Mouse (Mus musculus): ENCODE data around the gene Prr36. TPM values are rescaled to one million over a fixed set of nuclear protein-coding genes. Genes with fewer than 3 reads are reported as not detected.
A peak's percentile ranks its signal among the peaks of the same experiment; 100 is the strongest.

Prr36 gene
- polyA plus RNA-seq, 1 experiment from 2014 or later: 0.63 TPM

DNA sequence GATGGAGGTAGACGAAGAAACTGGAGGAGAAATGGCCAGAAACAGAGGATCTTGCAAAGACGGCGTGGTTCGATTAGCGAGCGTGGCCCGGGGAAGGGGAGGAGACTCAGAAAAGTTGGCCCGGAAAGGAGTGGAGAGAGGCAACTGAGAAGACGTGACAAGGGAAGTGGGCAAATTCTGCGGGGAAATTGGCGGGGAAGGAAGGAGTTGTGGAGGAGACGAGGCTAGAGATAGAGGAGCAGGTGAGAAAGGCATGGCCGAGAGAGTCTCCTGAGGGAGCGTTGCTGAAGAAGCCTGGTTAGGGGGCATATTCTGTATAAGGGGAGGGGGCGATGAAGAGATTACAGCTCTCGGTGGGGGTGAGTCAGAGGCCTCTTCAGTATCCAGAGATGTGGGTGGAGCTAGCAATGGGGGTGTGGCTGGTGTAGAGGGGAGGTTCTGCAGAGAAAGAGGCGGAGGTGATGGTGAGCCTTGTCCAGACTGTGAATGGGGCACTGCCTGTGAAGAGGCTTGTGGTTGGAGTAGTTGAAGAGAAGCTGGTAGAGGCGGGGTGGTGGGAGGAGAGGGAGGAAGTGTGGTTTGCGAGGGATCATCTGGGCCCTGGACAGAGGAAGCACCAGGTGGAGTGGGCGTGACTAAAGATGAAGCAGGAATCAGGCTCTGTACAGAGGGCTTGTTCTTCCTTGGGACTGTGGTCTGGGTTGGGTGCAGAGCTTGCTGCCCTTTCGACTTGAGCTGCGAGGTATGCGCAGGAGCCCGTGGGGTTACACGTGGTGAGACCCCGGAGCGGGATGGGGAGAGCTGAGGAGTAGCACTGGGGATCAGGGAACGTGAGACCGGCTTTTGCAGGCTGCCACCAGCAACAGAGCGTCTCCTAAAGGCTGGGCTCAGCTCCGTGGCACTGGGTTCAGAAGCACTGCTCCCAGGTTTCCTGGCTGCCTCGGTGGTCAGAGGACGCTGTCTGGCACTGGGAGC lies 3.0 kb downstream of the Prr36 start:
- no peaks in the 10 kb centered on the region for H3K9me3 ChIP-seq (replicated peaks; ENCODE audit: control insufficient read depth, low read length)
- peaks cover 9% of the 10 kb centered on the region; the same call in 1 of the 2 replicates for H3K4me1 ChIP-seq (ENCODE audit: control insufficient read depth, insufficient read depth, low read length)
- peak overlapping the region; percentile 78 for H3K4me2 ChIP-seq
- no peak overlapping the region for H3K27ac ChIP-seq (ENCODE audit: low read depth, low read length)
- peak; percentile 49; the same call in 1 of the 2 replicates for ATAC-seq (replicated peaks; ENCODE audit: insufficient number of reproducible peaks, low FRiP score, low TSS enrichment)
- H3K36me3 ChIP-seq (ENCODE audit: control insufficient read depth, insufficient read depth, low read length): no peaks in the 10 kb centered on the region
- 0 out of 2 replicates have a peak overlapping the region, but pooled peaks have one; percentile 28 for H3K9ac ChIP-seq (ENCODE audit: low read depth, low read length)
- WGBS (ENCODE audit: insufficient replicate concordance): 5% methylated on average over 33 of the region's 33 CpGs
- peaks cover 66% of the 10 kb centered on the region for H3K27me3 ChIP-seq (ENCODE audit: control insufficient read depth, insufficient read depth, low read length)
- H3K4me3 ChIP-seq (ENCODE audit: low read depth, low read length): peak overlapping the region; percentile 38

DNA sequence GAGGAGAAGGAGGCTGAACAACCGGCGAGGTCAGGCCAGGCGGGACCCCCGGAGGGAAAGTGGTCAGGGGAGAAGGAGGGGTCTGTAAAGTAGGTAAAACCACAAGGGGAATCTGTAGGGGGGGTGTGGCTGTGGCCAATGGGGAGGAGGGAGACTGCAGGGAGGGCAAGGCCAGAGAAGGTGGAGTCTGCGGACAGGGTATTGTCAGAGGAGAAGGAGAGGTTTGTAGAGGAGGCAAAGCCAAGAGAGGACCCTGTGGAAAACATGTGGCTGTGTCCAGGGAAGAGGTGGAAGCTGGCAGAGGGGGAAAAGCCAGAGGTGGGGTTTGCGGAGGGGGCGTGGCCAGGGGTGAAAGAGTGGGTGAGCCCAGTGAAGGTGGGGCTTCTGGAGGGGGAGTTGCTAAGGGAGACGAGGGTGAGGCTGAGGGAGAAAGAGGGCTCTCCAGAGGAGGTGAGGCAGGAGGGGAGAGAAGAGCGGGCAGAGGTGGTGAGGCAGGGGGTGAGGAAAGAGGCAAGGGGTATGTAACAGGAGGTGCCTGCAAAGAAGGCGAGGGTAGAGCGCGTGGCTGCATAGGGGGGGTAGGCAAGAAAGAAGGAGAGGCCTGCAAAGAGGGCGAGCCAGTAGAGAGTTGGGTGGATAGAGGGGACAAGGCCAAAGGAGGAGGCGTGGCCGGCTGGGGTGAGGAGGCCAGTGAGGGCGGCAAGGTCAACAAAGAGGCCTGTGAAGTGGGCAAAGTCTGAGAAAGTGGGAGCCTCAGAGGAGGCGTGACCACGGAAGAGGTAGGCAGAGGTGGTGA lies 3.9 kb downstream of the Prr36 start:
- H3K36me3 ChIP-seq (ENCODE audit: control insufficient read depth, insufficient read depth, low read length): no peaks in the 10 kb centered on the region
- WGBS (ENCODE audit: insufficient replicate concordance): 4% methylated on average over 18 of the region's 18 CpGs
- peak overlapping the region; percentile 28; the same call in 1 of the 2 replicates for H3K9ac ChIP-seq (ENCODE audit: low read depth, low read length)
- H3K9me3 ChIP-seq (replicated peaks; ENCODE audit: control insufficient read depth, low read length): no peaks in the 10 kb centered on the region
- peaks cover 64% of the 10 kb centered on the region for H3K27me3 ChIP-seq (ENCODE audit: control insufficient read depth, insufficient read depth, low read length)
- H3K4me2 ChIP-seq: peak overlapping the region; percentile 78
- no peak overlapping the region for H3K27ac ChIP-seq (ENCODE audit: low read depth, low read length)
- peak; percentile 55 for ATAC-seq (replicated peaks; ENCODE audit: insufficient number of reproducible peaks, low FRiP score, low TSS enrichment)
- peaks cover 9% of the 10 kb centered on the region; the same call in 1 of the 2 replicates for H3K4me1 ChIP-seq (ENCODE audit: control insufficient read depth, insufficient read depth, low read length)
- H3K4me3 ChIP-seq (ENCODE audit: low read depth, low read length): peak overlapping the region; percentile 38

GRCm38 (mm10) chr8:4212809-4213209 lies 4.5 kb downstream of the Prr36 start:
- Histone ChIP-seq H3K9ac (ENCODE audit: low read depth, low read length) (peak overlapping the region; percentile 10; the same call in 1 of the 2 replicates), H3K4me1 (ENCODE audit: control insufficient read depth, insufficient read depth, low read length) (peaks cover 9% of the 10 kb centered on the region; the same call in 1 of the 2 replicates), H3K36me3 (ENCODE audit: control insufficient read depth, insufficient read depth, low read length) (no peaks in the 10 kb centered on the region), H3K4me3 (ENCODE audit: low read depth, low read length) (peak overlapping the region; percentile 38), H3K9me3 (replicated peaks; ENCODE audit: control insufficient read depth, low read length) (no peaks in the 10 kb centered on the region), H3K27me3 (ENCODE audit: control insufficient read depth, insufficient read depth, low read length) (peaks cover 62% of the 10 kb centered on the region), H3K4me2 (peak overlapping the region; percentile 78), H3K27ac (ENCODE audit: low read depth, low read length) (no peak overlapping the region)
- 2% methylated on average over 24 of the region's 25 CpGs for WGBS (ENCODE audit: insufficient replicate concordance)
- ATAC-seq (replicated peaks; ENCODE audit: insufficient number of reproducible peaks, low FRiP score, low TSS enrichment): 0 out of 2 replicates have a peak, but pooled peaks have one; percentile 11

DNA sequence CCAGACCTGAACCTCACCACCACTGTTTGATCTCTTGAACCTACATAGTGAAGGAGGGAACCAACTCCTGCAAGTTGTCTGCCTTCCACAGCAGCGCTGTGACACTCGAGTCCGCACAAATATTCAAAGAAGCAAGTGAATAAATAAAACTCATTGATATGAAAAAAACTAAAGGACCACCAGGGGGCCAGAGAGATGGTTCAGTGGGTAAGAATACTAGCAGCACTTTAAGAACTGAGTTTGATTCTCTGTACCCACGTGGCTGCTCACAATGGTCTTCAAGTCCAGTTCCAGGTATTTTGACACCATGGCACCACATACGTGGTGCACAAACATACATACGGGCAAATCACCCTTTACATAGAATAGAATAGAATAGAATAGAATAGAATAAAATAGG lies 6.2 kb downstream of the Prr36 start:
- no peak for ATAC-seq (replicated peaks; ENCODE audit: insufficient number of reproducible peaks, low FRiP score, low TSS enrichment)
- H3K9ac ChIP-seq (ENCODE audit: low read depth, low read length): no peak overlapping the region
- H3K36me3 ChIP-seq (ENCODE audit: control insufficient read depth, insufficient read depth, low read length): no peaks in the 10 kb centered on the region
- peaks cover 57% of the 10 kb centered on the region for H3K27me3 ChIP-seq (ENCODE audit: control insufficient read depth, insufficient read depth, low read length)
- no peak overlapping the region for H3K27ac ChIP-seq (ENCODE audit: low read depth, low read length)
- H3K4me1 ChIP-seq (ENCODE audit: control insufficient read depth, insufficient read depth, low read length): peaks cover 9% of the 10 kb centered on the region; the same call in 1 of the 2 replicates
- H3K9me3 ChIP-seq (replicated peaks; ENCODE audit: control insufficient read depth, low read length): no peaks in the 10 kb centered on the region
- no peak overlapping the region for H3K4me2 ChIP-seq
- 83% methylated on average over 6 of the region's 6 CpGs for WGBS (ENCODE audit: insufficient replicate concordance)
- H3K4me3 ChIP-seq (ENCODE audit: low read depth, low read length): no peak overlapping the region

- H3K9me3 ChIP-seq (replicated peaks; ENCODE audit: control insufficient read depth, low read length): no peaks in the 10 kb centered on the region
- no peak for ATAC-seq (replicated peaks; ENCODE audit: insufficient number of reproducible peaks, low FRiP score, low TSS enrichment)
- no peaks in the 10 kb centered on the region for H3K36me3 ChIP-seq (ENCODE audit: control insufficient read depth, insufficient read depth, low read length)
- H3K4me1 ChIP-seq (ENCODE audit: control insufficient read depth, insufficient read depth, low read length): peaks cover 5% of the 10 kb centered on the region; the same call in 1 of the 2 replicates
- H3K27me3 ChIP-seq (ENCODE audit: control insufficient read depth, insufficient read depth, low read length): peaks cover 59% of the 10 kb centered on the region
- H3K4me2 ChIP-seq: no peak overlapping the region
- no peak overlapping the region for H3K9ac ChIP-seq (ENCODE audit: low read depth, low read length)
- H3K4me3 ChIP-seq (ENCODE audit: low read depth, low read length): no peak overlapping the region
- 48% methylated on average over 2 of the region's 2 CpGs for WGBS (ENCODE audit: insufficient replicate concordance)
- no peak overlapping the region for H3K27ac ChIP-seq (ENCODE audit: low read depth, low read length)
These were observed 10.3 kb downstream of the Prr36 start for GRCm38 (mm10) chr8:4207016-4207350.

DNA sequence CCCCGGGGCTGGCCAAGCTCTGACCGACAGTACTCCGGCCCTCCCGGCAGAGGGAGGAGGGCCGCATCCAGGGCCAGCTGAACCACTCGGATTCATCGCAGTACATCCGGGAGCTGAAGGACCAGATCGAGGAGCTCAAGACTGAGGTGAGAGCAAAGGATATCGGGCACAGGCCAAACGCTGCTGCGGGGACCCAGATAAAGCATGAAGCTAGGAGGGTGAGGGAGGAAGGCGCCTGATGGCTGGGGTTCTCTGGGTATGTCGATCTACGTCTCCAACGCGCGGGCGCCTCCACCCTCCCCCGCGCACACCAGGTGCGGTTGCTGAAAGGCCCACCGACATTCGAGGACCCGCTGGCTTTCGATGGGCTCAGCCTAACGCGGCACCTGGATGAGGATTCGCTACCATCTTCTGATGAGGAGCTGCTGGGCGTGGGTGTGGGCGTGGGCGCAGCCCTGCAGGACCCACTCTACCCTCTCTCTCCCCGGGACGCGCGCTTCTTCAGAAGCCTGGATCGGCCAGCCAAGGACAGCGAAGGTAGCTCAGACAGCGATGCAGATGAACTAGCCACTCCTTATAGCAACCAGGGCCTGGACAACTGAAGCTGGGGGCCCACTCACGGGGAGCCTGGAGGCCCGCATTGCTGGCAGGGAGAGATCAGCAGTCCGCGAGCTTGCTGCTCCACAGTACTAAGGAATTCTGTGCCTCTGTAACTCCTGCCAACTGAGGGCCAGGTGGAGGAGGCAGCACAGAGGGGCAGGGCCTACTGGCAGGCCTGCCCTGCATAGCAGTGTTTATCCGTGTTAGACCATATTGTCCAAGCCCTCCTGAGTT lies 10.9 kb downstream of the Prr36 start:
- Histone ChIP-seq H3K4me3 (ENCODE audit: low read depth, low read length) (peak overlapping the region; percentile 27), H3K9me3 (replicated peaks; ENCODE audit: control insufficient read depth, low read length) (no peaks in the 10 kb centered on the region), H3K9ac (ENCODE audit: low read depth, low read length) (peak overlapping the region; percentile 50; the same call in 1 of the 2 replicates), H3K36me3 (ENCODE audit: control insufficient read depth, insufficient read depth, low read length) (no peaks in the 10 kb centered on the region), H3K4me2 (peak overlapping the region; percentile 59), H3K27ac (ENCODE audit: low read depth, low read length) (no peak overlapping the region), H3K4me1 (ENCODE audit: control insufficient read depth, insufficient read depth, low read length) (peaks cover 5% of the 10 kb centered on the region; the same call in 1 of the 2 replicates), H3K27me3 (ENCODE audit: control insufficient read depth, insufficient read depth, low read length) (peaks cover 59% of the 10 kb centered on the region)
- WGBS (ENCODE audit: insufficient replicate concordance): 7% methylated on average over 44 of the region's 44 CpGs
- no peak; the same call in 1 of the 2 replicates for ATAC-seq (replicated peaks; ENCODE audit: insufficient number of reproducible peaks, low FRiP score, low TSS enrichment)

- Histone ChIP-seq H3K9me3 (replicated peaks; ENCODE audit: control insufficient read depth, low read length) (no peaks in the 10 kb centered on the region), H3K27me3 (ENCODE audit: control insufficient read depth, insufficient read depth, low read length) (peaks cover 56% of the 10 kb centered on the region), H3K4me3 (ENCODE audit: low read depth, low read length) (peak overlapping the region; percentile 27), H3K4me2 (peak overlapping the region; percentile 59), H3K9ac (ENCODE audit: low read depth, low read length) (peak overlapping the region; percentile 50), H3K27ac (ENCODE audit: low read depth, low read length) (no peak overlapping the region), H3K4me1 (ENCODE audit: control insufficient read depth, insufficient read depth, low read length) (peaks cover 5% of the 10 kb centered on the region; the same call in 1 of the 2 replicates), H3K36me3 (ENCODE audit: control insufficient read depth, insufficient read depth, low read length) (no peaks in the 10 kb centered on the region)
- no peak for ATAC-seq (replicated peaks; ENCODE audit: insufficient number of reproducible peaks, low FRiP score, low TSS enrichment)
- 11% methylated on average over 38 of the region's 38 CpGs for WGBS (ENCODE audit: insufficient replicate concordance)
These were observed 11.8 kb downstream of the Prr36 start for GRCm38 (mm10) chr8:4205246-4206123.

Data from heart, embryonic 11.5 days (tissue).